Mouse (Mus musculus): ENCODE measurements around the gene Atf5. TPM values are rescaled to one million over a fixed set of nuclear protein-coding genes. Genes with fewer than 3 reads are reported as not detected.

Atf5 gene
- total RNA-seq (2021), result 100 to 1,000 TPM; 144 to 202 TPM
- long read RNA-seq, experiment 1, partial matches to known transcripts, result 171 of 174 reads
- long read RNA-seq, experiment 1, other reads (novel, unspliced or antisense), result 0 of 174 reads
- long read RNA-seq, experiment 2, partial matches to known transcripts, result 0 of 12 reads
- long read RNA-seq, experiment 2, other reads (novel, unspliced or antisense), result 12 of 12 reads

GRCm38 (mm10) chr7:44816470-44817021 lies at the start of gene Atf5:
Gene Atf5 (minus strand): TSS chr7:44816658.
- peak; percentile 83 for DNase-seq

GRCm38 (mm10) chr7:44864595-44865542 lies 48.4 kb upstream of the Atf5 start:
- DNase-seq, result peak; percentile 51

GRCm38 (mm10) chr7:44863982-44864494 lies 47.6 kb upstream of the Atf5 start:
- DNase-seq, result no peak

GRCm38 (mm10) chr7:44863210-44863609 lies 46.8 kb upstream of the Atf5 start:
- no peak for DNase-seq

- DNase-seq, result no peak
Measured at GRCm38 (mm10) chr7:44862434-44862833, 46.0 kb upstream of the Atf5 start.

- DNase-seq, result no peak
Measured at GRCm38 (mm10) chr7:44861429-44861816, 45.0 kb upstream of the Atf5 start.

- DNase-seq, result peak; percentile 84
Measured at GRCm38 (mm10) chr7:44860576-44861428, 44.3 kb upstream of the Atf5 start.

- DNase-seq, result no peak
Measured at GRCm38 (mm10) chr7:44859896-44860295, 43.4 kb upstream of the Atf5 start.

- peak; percentile 59 for DNase-seq
Measured at GRCm38 (mm10) chr7:44857905-44858304, 41.4 kb upstream of the Atf5 start.

- DNase-seq, result peak; percentile 90
Measured at GRCm38 (mm10) chr7:44857042-44857552, 40.6 kb upstream of the Atf5 start, which contains the start of gene Pnkp. Gene Pnkp (plus strand): TSS chr7:44857139.

- DNase-seq, result no peak
Measured at GRCm38 (mm10) chr7:44856265-44856916, 39.9 kb upstream of the Atf5 start.

GRCm38 (mm10) chr7:44855036-44855435 lies 38.6 kb upstream of the Atf5 start:
- DNase-seq, result no peak

GRCm38 (mm10) chr7:44854356-44855031 lies 38.0 kb upstream of the Atf5 start:
- peak; percentile 95 for DNase-seq

- DNase-seq, result peak; percentile 53
Measured at GRCm38 (mm10) chr7:44853596-44854355, 37.3 kb upstream of the Atf5 start.

GRCm38 (mm10) chr7:44853065-44853464 lies 36.6 kb upstream of the Atf5 start:
- no peak for DNase-seq

GRCm38 (mm10) chr7:44852259-44853027 lies 36.0 kb upstream of the Atf5 start:
- DNase-seq, result no peak

- DNase-seq, result no peak
Measured at GRCm38 (mm10) chr7:44851625-44852234, 35.3 kb upstream of the Atf5 start.

All from adrenal gland, postnatal 10 days (tissue).